Mouse (Mus musculus) lung, embryonic 15.5 days (tissue): ENCODE measurements around the gene Gm20918. TPM values are rescaled to one million over a fixed set of nuclear protein-coding genes. Genes with fewer than 3 reads are reported as not detected.
"Not testable (repeated sequence)": the region's sequence is repeated elsewhere in the genome, so short reads cannot be mapped to it uniquely, and the experiment has no call there.

Source experiments
- ATAC-seq: fragments of 200-750 bp; cut with Nextera tagmentation; 2 replicates; pipeline ENCODE4 v1.8.0; 2017; ENCODE audit warnings: moderate number of reproducible peaks, borderline replicate concordance; ENCODE audit not compliant: low FRiP score, low TSS enrichment; ENCODE audit errors: extremely low read depth
- H3K27ac ChIP-seq: fragments of 300-500 bp; sonication (generic); 2 replicates; pipeline ENCODE4 v1.5.1; 2015; ENCODE audit warnings: moderate library complexity, mild to moderate bottlenecking, inconsistent platforms
- H3K27me3 ChIP-seq: fragments of 300-500 bp; sonication (generic); 2 replicates; pipeline ENCODE4 v1.6.1; 2015; ENCODE audit warnings: inconsistent platforms
- H3K36me3 ChIP-seq: fragments of 300-500 bp; sonication (generic); 2 replicates; pipeline ENCODE4 v1.6.1; 2015; ENCODE audit warnings: inconsistent platforms
- H3K4me1 ChIP-seq: fragments of 300-500 bp; sonication (generic); 2 replicates; pipeline ENCODE4 v1.6.1; 2015; ENCODE audit warnings: inconsistent platforms
- H3K4me2 ChIP-seq: fragments of 300-500 bp; sonication (generic); 2 replicates; pipeline ENCODE4 v1.6.1; 2015; ENCODE audit warnings: inconsistent platforms, mild to moderate bottlenecking, moderate library complexity
- H3K4me3 ChIP-seq: fragments of 300-500 bp; sonication (generic); 2 replicates; pipeline ENCODE4 v1.5.1; 2015; ENCODE audit warnings: mild to moderate bottlenecking, inconsistent platforms
- H3K9ac ChIP-seq: fragments of 300-500 bp; sonication (generic); 2 replicates; pipeline ENCODE4 v1.6.1; 2015; ENCODE audit warnings: inconsistent platforms
- H3K9me3 ChIP-seq: fragments of 300-500 bp; sonication (generic); 2 replicates; pipeline ENCODE4 v1.6.1; 2016; ENCODE audit warnings: inconsistent platforms
- polyA plus RNA-seq: library from polyadenylated mRNA; unstranded; fragments of >200 nt; fragmentation: Nextera tagmentation; extraction: Ambion mirVana; gene quantifications from 2 replicates; pipeline ENCODE4 v1.2.1, GENCODE M21; 2015

Gm20918 gene
- not detected in 2 replicates for polyA plus RNA-seq

DNA sequence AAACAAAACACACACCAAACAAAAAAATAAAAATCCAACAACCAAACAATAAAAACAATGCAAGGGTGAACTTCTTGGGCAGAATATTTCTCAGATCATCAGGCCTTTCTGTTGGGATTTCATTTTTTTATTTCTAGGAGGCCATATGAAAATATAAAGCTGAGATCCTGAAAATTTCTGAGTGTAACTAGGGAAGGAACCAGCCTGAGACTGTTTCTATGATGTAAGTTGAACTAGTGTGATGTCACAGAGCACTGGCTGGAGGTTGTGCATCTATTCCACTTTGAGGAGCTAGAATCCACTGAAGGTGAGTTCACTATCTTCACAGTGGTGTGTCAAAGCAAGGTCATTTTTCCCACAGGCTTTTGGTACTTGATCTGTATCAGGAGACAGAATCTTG lies at the start of gene Gm20918:
Gene Gm20918 (plus strand): TSS at position 301 of the 400 bp plus-strand sequence.
- not testable (repeated sequence) for H3K9me3 ChIP-seq, H3K9ac ChIP-seq, H3K27ac ChIP-seq, H3K4me3 ChIP-seq, ATAC-seq, H3K4me2 ChIP-seq, H3K4me1 ChIP-seq, H3K27me3 ChIP-seq, H3K36me3 ChIP-seq

Other genes with a start within 250 kb of the Gm20918 start
- not detected in 2 replicates for gene Gm21820, start 205.5 kb downstream of the Gm20918 start, polyA plus RNA-seq